Mouse (Mus musculus) fat pad, adult 2 months (tissue): ENCODE data around the gene Fbxo8.

Source experiments
- DNase-seq: peaks from one replicate; pipeline ENCODE4 v3.0.0-alpha.2; 2011; ENCODE audit warnings: low read depth, low spot score; ENCODE audit errors: extremely low read depth

Gene Fbxo8

GRCm38 (mm10) chr8:56606481-56606880, 55.6 kb downstream of the Fbxo8 start:
- DNase-seq: no peak

DNA sequence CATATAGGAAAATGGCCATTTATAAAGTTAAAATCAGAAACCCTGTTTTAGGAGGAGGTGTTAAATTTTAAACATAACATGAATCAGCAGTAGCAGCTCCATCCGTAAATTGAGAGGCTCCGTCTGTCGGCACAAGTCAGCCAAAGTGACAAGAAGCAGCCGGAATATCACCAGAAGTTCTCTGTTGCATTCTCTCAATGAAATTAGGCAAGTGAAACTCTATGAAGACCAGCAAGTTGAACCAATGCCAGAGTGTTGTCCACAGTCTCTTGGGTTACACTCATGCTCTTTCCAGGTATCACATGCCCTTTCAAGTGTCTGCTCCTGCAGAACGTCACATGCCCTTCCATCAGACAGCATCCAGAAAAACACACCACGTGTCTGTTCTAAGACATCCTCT, 60.8 kb downstream of the Fbxo8 start:
- no peak for DNase-seq

DNA sequence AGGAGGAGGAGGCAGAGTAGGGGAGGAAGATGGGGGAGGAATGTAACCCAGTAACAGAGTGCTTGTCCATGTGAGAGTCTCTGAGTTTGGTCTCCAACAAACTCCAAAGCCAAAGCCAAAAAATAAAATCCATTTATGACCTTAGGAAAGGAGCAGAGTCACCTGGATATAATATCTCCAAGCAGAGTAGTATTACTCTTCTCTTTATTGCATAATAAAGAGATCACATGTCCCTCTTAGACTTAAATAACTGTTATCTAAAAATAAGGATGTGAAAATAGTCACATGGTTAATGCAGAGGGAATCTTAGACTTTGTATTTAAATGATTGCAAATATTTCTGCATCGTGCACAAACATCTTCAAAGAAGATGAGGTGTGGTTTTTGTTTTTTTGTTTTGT, 63.3 kb downstream of the Fbxo8 start:
- no peak for DNase-seq

- DNase-seq: no peak
Observed at GRCm38 (mm10) chr8:56615005-56615404, 64.1 kb downstream of the Fbxo8 start.

DNA sequence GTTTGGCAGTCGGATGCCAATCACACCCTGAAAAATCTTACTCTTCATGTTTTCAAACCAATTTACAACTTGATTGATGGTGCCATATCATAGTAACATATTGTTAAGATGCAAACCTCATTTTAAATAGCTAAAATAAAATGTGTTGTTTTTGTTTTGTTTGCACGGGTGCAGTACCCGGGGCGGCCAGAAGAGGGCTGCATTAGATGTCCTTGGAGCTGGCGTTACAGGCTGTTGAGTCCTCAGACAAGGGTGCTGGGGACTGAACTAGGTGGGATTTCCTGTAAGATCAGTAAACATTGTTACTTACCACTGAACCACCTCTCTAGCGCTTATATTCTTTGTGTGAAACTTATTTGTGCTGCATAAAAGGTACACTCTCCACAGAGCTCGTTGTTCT, 65.4 kb downstream of the Fbxo8 start:
- DNase-seq: no peak

GRCm38 (mm10) chr8:56617271-56617670, 66.4 kb downstream of the Fbxo8 start:
- DNase-seq: no peak

DNA sequence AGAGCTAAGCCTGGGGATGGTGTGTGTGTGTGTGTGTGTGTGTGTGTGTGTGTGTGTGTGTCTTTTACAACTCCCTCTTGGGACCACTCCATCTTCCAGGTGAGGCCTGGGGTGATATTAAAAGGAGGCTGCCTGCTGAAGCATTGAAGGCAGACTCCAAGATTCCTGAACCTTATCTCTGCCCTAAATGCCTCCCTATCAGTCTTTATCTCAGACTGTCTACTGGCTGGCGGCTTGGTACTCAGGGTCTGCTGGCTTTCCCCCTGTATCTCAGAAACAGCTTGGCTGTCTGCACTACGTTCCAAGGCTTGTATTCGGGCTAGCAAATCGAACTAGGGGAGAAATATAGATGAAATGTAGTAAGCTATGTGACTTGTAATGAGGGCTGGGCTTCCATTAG, 68.2 kb downstream of the Fbxo8 start:
- DNase-seq: no peak

DNA sequence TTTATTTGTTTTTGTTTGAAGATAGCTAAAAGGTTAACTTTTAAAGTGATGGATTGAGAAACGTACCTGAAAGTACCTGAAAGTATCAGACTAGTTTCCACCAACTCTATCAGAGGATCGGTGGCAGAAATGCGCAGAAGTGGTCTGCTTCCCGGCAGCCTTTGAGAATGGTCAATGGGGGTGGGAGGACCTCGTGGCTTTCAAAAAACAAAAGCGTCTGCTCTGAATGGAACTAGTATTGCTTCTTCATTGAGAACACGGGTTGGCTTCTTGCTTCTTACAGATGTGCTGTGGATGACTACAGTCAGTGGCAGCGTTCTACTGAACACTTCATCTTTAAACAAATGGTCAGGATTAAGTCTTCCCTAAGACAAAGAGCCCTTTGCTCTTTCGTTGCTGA, 68.7 kb downstream of the Fbxo8 start:
- DNase-seq: no peak

DNA sequence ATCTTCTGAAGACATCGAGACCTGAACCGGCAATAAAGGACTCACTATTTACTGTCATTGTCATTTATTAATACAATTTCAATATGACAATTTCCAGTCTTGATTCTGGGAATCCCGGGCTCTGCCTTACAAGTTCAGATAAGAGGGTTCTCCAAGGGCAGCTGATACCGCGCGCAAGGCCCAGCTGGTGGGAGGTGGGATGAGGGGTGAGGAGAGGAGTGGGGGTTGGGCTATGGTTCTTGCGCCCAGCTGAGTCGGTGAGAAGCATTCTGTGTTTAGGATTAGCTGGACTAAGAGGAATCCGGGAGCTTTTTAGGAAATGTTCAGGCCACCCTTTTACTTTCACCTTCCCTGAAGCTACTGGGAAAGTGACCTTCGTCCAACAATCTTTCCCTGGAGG, 69.8 kb downstream of the Fbxo8 start:
- no peak for DNase-seq

- no peak for DNase-seq
Observed at GRCm38 (mm10) chr8:56621093-56621492, 70.2 kb downstream of the Fbxo8 start.

DNA sequence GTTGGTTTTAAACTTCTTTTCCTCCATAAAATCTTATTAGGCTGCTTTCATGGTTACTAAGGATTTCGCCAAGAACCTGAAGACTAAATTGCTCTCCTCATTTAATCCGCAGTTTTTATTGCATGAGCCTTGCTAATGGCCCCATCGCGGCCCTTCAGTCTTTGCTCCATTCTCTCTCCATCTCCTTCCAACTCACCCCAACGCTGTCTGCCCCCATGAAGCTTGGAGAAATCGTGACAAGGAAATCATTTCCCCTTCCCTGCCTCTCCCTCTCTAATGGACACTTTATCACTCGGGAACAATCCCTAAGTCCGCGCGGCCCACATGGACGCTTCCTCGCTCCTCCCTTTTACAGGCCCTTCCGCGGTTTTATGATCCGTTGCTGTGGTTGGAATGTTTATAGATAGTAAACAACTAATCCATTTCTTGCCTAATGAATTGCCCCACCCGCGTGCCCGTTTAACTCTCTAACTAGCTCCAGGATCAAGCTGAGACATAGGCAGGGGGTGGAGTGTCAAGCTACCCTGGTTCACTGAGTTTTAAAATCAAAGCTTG, 71.7 kb downstream of the Fbxo8 start:
- no peak for DNase-seq

DNA sequence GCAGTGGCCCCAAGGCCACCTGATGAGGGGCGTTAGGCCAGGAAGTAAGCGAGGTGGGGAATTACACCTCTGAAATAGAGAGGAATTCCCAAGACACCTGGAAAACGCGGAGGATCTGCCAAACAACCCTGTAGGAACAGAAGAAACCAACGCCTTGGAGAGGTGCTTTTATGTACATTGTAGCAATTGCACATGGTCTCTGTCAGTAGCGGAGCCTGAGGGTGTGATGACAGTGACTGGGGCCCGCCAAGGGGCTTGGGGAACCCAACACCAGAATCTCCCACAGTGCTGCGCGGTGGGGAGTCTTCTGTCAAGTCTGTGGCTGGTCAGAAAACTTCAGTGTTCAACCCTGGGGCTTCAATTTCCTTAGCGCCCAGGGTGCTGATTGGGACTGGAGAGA, 72.5 kb downstream of the Fbxo8 start:
- DNase-seq: no peak

DNA sequence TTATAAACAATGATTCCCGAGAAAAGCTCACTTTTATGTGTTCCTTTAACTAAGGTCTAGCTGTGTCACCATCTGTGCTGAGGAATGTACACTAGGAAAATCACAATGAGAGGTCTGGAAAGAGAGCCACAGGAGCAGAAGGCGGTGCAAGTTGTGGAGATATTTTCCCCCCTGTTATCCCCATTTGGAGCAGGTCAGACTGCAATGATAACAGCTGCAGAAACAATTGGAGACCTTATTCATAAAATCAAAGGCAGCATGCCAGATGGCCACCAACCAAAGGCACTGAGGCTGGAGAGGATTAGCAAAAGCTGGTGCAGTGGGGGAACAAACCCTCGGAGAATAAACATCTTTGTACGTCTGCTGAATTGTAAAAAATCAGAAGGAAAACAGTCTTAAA, 78.3 kb downstream of the Fbxo8 start:
- DNase-seq: no peak

DNA sequence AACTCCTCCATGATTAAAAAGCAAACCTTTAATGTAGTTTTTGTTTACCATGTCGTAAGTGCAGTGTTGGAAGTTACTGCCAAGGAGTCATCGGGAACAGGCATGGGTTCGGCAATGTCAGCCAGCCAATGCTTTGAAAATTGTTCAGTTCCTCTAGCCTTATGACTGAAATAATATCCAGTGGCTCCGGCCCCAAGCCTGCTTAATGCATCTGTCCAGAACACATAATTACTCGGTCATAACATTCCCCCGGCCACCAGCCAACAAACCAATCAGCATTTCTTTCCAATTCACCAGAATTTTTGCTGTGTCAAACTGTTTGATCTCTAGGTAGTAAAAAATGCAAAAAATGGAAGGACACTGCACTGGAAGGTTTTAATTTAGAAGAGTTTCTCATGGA, 88.4 kb downstream of the Fbxo8 start:
- no peak for DNase-seq
